Mouse (Mus musculus): Measurements from ENCODE around the gene Slc12a3.

DNA sequence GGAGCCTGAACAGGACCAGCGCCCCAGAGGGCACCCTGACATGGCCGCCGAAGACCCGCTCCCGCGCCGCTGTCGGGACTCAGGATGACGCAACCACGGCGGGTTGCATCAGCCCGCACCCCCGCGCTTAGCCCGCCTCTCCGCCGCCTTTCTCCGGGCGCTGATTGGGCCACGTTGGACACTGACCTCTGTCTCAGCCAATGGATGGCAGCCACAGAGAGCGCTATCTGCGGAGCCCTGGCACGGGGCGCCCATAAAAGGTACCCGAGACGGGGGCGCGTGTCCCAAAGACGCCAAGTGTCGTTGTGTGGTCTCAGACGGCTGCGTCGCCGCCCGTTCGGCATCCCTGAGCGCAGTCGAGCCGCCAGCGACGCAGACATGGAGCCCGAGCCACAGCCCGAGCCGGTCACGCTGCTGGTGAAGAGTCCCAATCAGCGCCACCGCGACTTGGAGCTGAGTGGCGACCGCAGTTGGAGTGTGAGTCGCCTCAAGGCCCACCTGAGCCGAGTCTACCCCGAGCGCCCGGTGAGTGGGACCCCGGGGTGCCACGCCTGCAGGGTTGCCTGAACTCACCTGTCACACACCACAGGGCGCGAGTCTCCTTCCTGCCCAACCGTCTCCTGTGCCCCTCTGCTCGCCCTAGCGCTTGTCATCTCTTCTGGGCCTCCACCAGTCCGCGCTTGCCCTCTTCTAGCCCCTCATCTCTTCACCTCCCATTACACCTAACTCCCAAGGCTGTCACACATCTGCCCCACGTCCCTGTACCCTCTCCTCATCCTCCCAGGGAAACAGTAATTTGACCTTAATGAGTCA is 57.4 kb downstream of the Slc12a3 start, which contains the start of gene Herpud1:
- TF ChIP-seq POLR2A (IDR thresholded peaks at IDR 0.05; ENCODE audit: extremely low read depth, insufficient read depth, low read length) (peak; percentile 98), CTCF (IDR thresholded peaks at IDR 0.05; ENCODE audit: low read depth, low read length) (no peak)

All from liver, adult 2 months (tissue).